Mouse (Mus musculus) liver, postnatal 0 days (tissue): ENCODE measurements around the gene Sf3a2.
"Not testable (repeated sequence)": the region's sequence is repeated elsewhere in the genome, so short reads cannot be mapped to it uniquely, and the experiment has no call there.

Source experiments
- CTCF ChIP-seq: sonication (generic); IDR thresholded peaks from 2 replicates; pipeline ENCODE4 v1.5.1; 2016; ENCODE audit warnings: antibody characterized with exemption, low read depth
- EP300 ChIP-seq: IDR thresholded peaks from 2 replicates; pipeline ENCODE4 v1.6.1; 2016; ENCODE audit warnings: antibody characterized with exemption, low read depth, mild to moderate bottlenecking

GRCm38 (mm10) chr10:80817955-80818354 is 20.0 kb downstream of the Sf3a2 start:
- TF ChIP-seq CTCF, result peak; percentile 51
- TF ChIP-seq EP300, result not testable (repeated sequence)
